Mouse (Mus musculus): ENCODE measurements around the gene Sec24d.

DNA sequence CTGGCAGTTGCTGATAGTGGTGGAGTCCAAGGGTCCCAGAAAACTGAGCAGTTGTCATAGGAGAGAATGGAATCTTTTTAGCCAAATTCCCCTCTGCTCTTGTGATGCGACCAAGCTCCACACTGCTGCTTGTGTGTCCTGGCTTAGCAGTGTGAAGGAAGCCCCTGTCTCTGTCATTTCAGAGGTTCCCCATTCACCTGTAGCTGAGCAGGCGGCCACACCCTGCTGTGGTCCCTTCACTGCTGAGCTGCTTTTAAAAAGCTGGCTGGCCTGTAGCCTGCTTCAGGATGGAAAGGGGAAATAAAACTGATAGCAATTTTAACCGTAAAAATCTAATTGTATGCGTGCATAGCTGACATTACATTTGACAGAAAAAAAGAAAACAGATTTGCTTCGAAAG, 69.7 kb downstream of the Sec24d start:
- no peak for TF ChIP-seq CTCF (IDR thresholded peaks at IDR 0.05)
- TF ChIP-seq EP300 (IDR thresholded peaks at IDR 0.05) = no peak

Measured in lung, postnatal 0 days (tissue).